Mouse (Mus musculus): ENCODE measurements around the gene Dnah1. TPM values are rescaled to one million over a fixed set of nuclear protein-coding genes. Genes with fewer than 3 reads are reported as not detected.

Gene Dnah1
- total and polyA plus RNA-seq, 3 experiments: 0.04 to 0.11 TPM; not detected in 1

- TF ChIP-seq ZNF384 (IDR thresholded peaks at IDR 0.05; ENCODE audit: low read depth, low read length): no peak
- TF ChIP-seq ZKSCAN1 (IDR thresholded peaks at IDR 0.05; ENCODE audit: low read depth, low read length): no peak
- TF ChIP-seq BHLHE40 (IDR thresholded peaks at IDR 0.05; ENCODE audit: borderline replicate concordance, low read depth, low read length): peak; percentile 91
Measured at GRCm38 (mm10) chr14:31251084-31251604, 72.6 kb downstream of the Dnah1 start, which contains the start of the genes Phf7 and Bap1 (continued).

- DNase-seq (ENCODE audit: low read depth, low spot score): peak; percentile 90
- no peaks in the 10 kb centered on the region for H3K9me3 ChIP-seq (replicated peaks; ENCODE audit: insufficient read depth, low read length)
- H3K27ac ChIP-seq (ENCODE audit: control insufficient read depth, low read depth, low read length): peak overlapping the region; percentile 97
- H3K4me3 ChIP-seq (ENCODE audit: control insufficient read depth in 1 of 2, insufficient read depth in 1 of 2, low read depth in 2 of 2, low read length in 2 of 2): peak overlapping the region; percentile 76 to 99
- H3K36me3 ChIP-seq (ENCODE audit: control insufficient read depth in 1 of 2, insufficient read depth in 2 of 2, low read length in 2 of 2): peaks cover 3 to 13% of the 10 kb centered on the region in 2 experiments; a peak in 3 of 4 replicates
- TF ChIP-seq RCOR1 (IDR thresholded peaks at IDR 0.05; ENCODE audit: low read depth, low read length) (0 out of 2 replicates have a peak, but pooled peaks have one; percentile 10), JUND (IDR thresholded peaks at IDR 0.05; ENCODE audit: low read depth, low read length) (no peak), MYC (IDR thresholded peaks at IDR 0.05; ENCODE audit: low read depth, low read length) (peak; percentile 59; the same call in 1 of the 2 replicates), MAFK (IDR thresholded peaks at IDR 0.05; ENCODE audit: borderline replicate concordance, low read depth, low read length) (0 out of 2 replicates have a peak, but pooled peaks have one; percentile 47), USF1 (IDR thresholded peaks at IDR 0.05; ENCODE audit: low read depth, low read length) (no peak), SMC3 (IDR thresholded peaks at IDR 0.05; ENCODE audit: low read depth, low read length) (no peak), MXI1 (IDR thresholded peaks at IDR 0.05; ENCODE audit: low read depth, low read length) (no peak), BHLHE40 (IDR thresholded peaks at IDR 0.05; ENCODE audit: borderline replicate concordance, low read depth, low read length) (no peak), MAZ (IDR thresholded peaks at IDR 0.05; ENCODE audit: low read depth, low read length) (no peak), ELF1 (IDR thresholded peaks at IDR 0.05; ENCODE audit: low read depth, low read length) (peak; percentile 38; the same call in 1 of the 2 replicates), E2F4 (IDR thresholded peaks at IDR 0.05; ENCODE audit: borderline replicate concordance, low read depth, low read length) (no peak), MYB (IDR thresholded peaks at IDR 0.05; ENCODE audit: low read depth, low read length) (0 out of 2 replicates have a peak, but pooled peaks have one; percentile 22), TAL1 (IDR thresholded peaks at IDR 0.05; ENCODE audit: low read length) (no peak), ZNF384 (IDR thresholded peaks at IDR 0.05; ENCODE audit: low read depth, low read length) (no peak), ETS1 (IDR thresholded peaks at IDR 0.05; ENCODE audit: low read depth, low read length) (0 out of 2 replicates have a peak, but pooled peaks have one; percentile 17), CHD2 (IDR thresholded peaks at IDR 0.05; ENCODE audit: low read length) (no peak), CHD1 (IDR thresholded peaks at IDR 0.05; ENCODE audit: low read depth, low read length) (peak; percentile 80; the same call in 1 of the 2 replicates), TCF12 (IDR thresholded peaks at IDR 0.05; ENCODE audit: low read depth, low read length) (no peak), TBP (IDR thresholded peaks at IDR 0.05; ENCODE audit: low read depth, low read length) (peak; percentile 98), KAT2A (conservative IDR thresholded peaks at IDR 0.05; ENCODE audit: low read depth, low read length) (0 out of 2 replicates have a peak, but pooled peaks have one; percentile 14), ZMIZ1 (IDR thresholded peaks at IDR 0.05; ENCODE audit: low read depth, low read length) (no peak; the same call in 1 of the 2 replicates), NRF1 (IDR thresholded peaks at IDR 0.05; ENCODE audit: insufficient read depth, low read depth, low read length, poor library complexity, severe bottlenecking) (no peak), POLR2A (IDR thresholded peaks at IDR 0.05; ENCODE audit: control insufficient read depth in 1 of 2, insufficient read depth in 1 of 2, low read depth in 1 of 2, low read length in 2 of 2, poor library complexity in 1 of 2) (no peak; a peak in 1 of 4 replicates), CTCF (IDR thresholded peaks at IDR 0.05 in 2 of 3, conservative IDR thresholded peaks at IDR 0.05 in 1 of 3; ENCODE audit: control insufficient read depth in 1 of 3, insufficient read depth in 1 of 3, low read depth in 2 of 3, low read length in 3 of 3, poor library complexity in 1 of 3, severe bottlenecking in 1 of 3) (no peak), SIN3A (IDR thresholded peaks at IDR 0.05; ENCODE audit: low read length) (peak; percentile 66; the same call in 1 of the 2 replicates), POLR2AphosphoS5 (IDR thresholded peaks at IDR 0.05; ENCODE audit: borderline replicate concordance, low read depth, low read length) (no peak), RAD21 (IDR thresholded peaks at IDR 0.05; ENCODE audit: low read depth, low read length) (no peak), GABPA (IDR thresholded peaks at IDR 0.05; ENCODE audit: low read depth, low read length) (no peak), POLR2AphosphoS2 (IDR thresholded peaks at IDR 0.05; ENCODE audit: low read length) (0 out of 2 replicates have a peak, but pooled peaks have one; percentile 52), MEF2A (IDR thresholded peaks at IDR 0.05; ENCODE audit: extremely low read depth, insufficient replicate concordance, low read depth, low read length, poor library complexity, severe bottlenecking) (no peak)
- peaks cover 20% of the 10 kb centered on the region for H3K79me2 ChIP-seq (ENCODE audit: control insufficient read depth, insufficient read depth, low read length, poor library complexity)
- peak overlapping the region; percentile 99 for H3K9ac ChIP-seq (ENCODE audit: control insufficient read depth, low read depth, low read length, poor library complexity, severe bottlenecking)
- H3K4me1 ChIP-seq (ENCODE audit: control insufficient read depth in 1 of 2, insufficient read depth in 2 of 2, low read length in 2 of 2): peaks cover 3 to 14% of the 10 kb centered on the region in 2 experiments; a peak in 3 of 4 replicates
- no peaks in the 10 kb centered on the region for H3K27me3 ChIP-seq (ENCODE audit: control insufficient read depth in 1 of 2, insufficient read depth in 2 of 2, low read length in 2 of 2)
Measured at GRCm38 (mm10) chr14:31250222-31251083, 73.2 kb downstream of the Dnah1 start.
